Mouse (Mus musculus): ENCODE measurements at regions not wholly inside any gene's neighbourhood (a gene's known extent, or its start where the extent isn't known, plus 50 kb on each side); places are given as distances from the start of the nearest gene placed in this dataset.

- intact Hi-C loops (cut with DNase I): no loop called here
Observed at GRCm38 (mm10) chr1:187413881-187414280, 194.7 kb upstream of the Esrrg start.

DNA sequence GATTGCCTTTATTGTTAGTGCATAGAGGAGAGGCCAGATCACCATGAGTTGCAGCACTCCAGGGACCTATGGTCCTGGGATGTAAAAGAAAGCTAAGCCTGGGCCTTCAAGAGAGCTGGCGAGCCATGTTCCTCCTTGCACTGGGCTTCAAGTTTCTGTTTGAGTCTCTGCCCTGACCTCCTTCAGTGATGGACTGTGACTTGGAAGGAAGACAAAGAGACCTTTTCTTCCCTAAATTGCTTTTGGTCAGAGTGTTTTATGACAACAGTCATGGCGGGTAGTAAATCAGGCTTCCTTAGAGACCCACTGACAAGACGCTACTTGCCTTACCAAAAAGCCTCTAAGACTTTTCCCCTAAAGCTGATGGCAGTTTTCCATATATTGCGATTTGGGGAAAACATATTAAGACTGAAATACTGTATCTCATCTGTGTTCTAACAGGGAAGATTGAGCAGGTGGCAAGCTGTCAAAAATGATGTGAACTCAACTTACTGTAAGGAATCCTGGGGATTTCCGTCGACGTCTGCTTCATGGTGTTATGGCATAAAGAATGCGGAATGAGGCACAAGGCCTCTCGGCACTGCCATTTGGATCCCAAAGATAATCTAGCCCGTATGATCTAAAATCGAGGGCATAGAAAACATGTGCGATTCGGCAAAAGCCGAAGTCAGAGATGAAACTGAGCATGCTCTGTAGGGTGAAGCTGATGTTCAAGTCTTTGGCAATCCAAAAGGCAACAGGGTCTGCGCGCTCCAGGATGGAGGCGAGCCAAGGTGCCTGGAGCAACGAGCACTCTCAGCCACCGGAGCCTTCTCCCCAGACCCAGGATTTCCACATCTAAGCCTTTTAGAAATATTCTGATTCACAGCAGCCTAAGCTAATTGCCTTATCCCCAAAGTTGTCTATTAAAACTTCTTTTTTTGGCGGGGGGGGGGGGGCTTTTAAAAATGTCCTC lies 190.1 kb upstream of the Esrrg start:
- intact Hi-C loops (cut with DNase I): no loop called here

GRCm38 (mm10) chr1:187428536-187429215 lies 179.9 kb upstream of the Esrrg start:
- intact Hi-C loops (cut with DNase I): no loop called here

GRCm38 (mm10) chr1:187433716-187434634 lies 174.6 kb upstream of the Esrrg start:
- intact Hi-C loops (cut with DNase I): no loop called here

- intact Hi-C loops (cut with DNase I): no loop called here
Observed at GRCm38 (mm10) chr1:187439170-187439914, 169.2 kb upstream of the Esrrg start.

DNA sequence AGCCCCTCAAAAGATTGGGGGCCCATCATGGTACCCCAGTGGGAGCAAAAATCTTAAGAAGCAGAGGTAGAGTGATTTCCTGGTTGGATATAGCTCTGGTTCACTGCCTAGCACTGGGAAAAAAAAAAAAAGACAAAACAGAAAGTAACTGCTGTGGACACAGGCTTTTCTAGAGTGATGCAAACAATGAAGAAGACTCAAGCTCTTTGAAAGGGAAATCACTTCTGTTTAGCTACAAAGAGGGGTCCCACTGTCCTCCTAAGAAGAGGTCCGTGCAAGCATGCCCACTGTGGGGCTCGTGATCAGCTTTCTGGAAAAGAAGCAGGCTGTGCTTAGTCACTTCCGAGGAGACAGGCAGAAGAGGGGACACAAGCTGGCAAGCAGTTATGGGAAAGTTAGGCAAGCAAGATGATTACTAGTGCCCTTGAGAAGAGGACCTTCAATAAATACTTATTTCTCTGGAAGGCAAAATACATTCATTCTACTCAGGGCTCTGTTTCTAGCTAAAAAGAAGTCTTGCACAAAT lies 166.9 kb upstream of the Esrrg start:
- intact Hi-C loops (cut with DNase I): loop anchor here (10.0 kb wide), 2 partner anchors 233 to 307 kb away; no protein-coding TSS in a partner anchor

DNA sequence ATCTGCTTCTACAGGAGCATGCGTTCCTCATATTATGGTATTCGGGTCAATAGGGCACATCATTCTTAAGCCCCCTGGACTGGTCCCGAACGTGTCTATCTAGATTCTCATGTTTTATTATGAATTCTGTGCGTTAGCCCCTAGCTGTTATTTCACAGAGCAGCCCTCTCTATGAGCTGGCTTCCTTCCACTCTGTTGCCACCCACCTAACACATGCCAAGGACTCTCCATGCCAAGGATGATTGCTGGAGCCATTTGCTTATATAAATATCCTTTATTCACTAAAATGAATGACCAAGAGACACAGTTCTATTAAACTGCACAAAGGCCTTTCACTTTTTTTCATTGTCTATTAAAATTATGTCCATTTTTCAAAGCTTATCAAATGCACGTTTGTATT lies 162.1 kb upstream of the Esrrg start:
- intact Hi-C loops (cut with DNase I): loop anchor here (10.0 kb wide), 2 partner anchors 228 to 312 kb away; no protein-coding TSS in a partner anchor

- intact Hi-C loops (cut with DNase I): loop anchor here (10.0 kb wide), 2 partner anchors 227 to 313 kb away; no protein-coding TSS in a partner anchor
Observed at GRCm38 (mm10) chr1:187448173-187448572, 160.4 kb upstream of the Esrrg start.

GRCm38 (mm10) chr1:187450106-187450505 lies 158.5 kb upstream of the Esrrg start:
- intact Hi-C loops (cut with DNase I): loop anchor here (10.0 kb wide), 1 partner anchor 325 kb away; no protein-coding TSS in a partner anchor

- intact Hi-C loops (cut with DNase I): loop anchor here (2.0 to 10.0 kb wide), 2 partner anchors 323 to 521 kb away; no protein-coding TSS in a partner anchor
Observed at GRCm38 (mm10) chr1:187452189-187452588, 156.4 kb upstream of the Esrrg start.

GRCm38 (mm10) chr1:187454431-187454830 lies 154.2 kb upstream of the Esrrg start:
- intact Hi-C loops (cut with DNase I): loop anchor here (10.0 kb wide), 1 partner anchor 320 kb away; no protein-coding TSS in a partner anchor

GRCm38 (mm10) chr1:187484821-187485220 lies 123.8 kb upstream of the Esrrg start:
- intact Hi-C loops (cut with DNase I): no loop called here

DNA sequence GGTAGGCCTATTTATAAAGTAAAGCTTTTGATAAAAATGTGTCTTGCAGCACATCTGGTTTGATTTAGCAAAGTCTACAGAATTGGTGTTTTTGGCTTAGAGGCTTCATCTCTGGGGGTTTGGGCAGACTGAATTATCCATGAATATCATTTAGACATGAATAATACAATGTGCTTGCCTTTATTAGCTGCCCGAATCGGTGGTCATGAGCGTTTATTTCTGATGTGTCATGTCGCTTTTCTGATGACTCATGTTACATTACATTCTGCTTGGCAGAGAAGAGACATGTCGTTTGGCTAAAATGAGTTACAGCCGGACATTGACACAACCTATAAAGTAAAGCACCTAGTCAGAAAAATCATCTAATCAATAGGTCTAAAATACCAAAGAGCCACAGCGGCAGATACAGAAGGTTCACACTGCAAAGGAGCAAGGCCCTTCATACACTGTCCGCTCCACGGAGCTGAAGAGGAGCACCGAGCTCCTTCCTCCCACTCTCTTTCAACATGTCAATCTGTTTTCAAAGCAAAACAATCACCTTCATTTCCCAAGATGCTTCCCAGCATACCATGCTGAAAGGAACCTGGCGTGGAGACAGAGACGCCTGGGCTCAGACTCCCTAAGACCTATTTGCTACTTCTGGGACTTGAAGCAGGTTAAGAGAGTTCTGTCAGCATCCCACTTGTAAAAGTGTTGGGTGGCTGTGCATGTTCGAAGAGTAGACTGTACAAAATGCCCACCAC lies 120.5 kb upstream of the Esrrg start:
- intact Hi-C loops (cut with DNase I): no loop called here

DNA sequence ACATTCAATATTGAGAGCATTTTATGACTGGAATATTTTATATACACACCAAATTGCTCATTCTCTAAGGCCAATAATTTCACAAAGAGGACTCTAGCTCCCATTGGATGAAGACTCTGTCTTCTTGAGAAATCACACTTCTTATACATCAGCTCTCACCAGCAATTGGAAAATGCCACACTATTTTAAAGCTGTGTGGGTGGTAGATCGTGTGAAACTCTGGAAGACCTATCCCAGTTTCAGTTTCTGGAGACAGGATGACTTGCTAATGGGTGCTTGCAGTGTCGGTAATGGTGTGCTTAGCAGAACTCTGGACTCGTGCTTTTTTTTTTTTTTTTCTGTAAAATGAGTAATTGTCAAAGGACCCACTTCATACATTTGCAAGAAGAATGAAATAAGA lies 119.1 kb upstream of the Esrrg start:
- intact Hi-C loops (cut with DNase I): no loop called here

DNA sequence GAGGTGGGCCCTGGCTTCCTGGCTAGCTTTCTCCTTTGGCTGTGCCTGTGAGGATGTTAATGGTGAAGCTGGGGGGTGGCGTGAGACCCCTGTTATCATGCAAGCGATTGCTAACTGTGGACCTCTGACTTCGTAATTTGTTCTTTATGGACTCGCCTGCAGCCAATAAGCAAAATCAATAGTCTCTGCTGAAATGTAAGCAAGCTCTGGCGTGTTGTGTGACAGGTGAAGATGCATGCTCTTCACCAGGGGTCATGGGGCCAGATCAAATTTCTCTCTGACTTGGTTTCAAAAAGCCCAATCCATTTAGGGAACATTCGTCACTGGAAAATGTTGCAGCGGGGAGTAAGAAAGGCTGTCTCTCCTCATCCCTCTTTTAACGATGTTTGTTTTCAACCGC lies 103.2 kb upstream of the Esrrg start:
- intact Hi-C loops (cut with DNase I): no loop called here

GRCm38 (mm10) chr1:187507217-187507616 lies 101.4 kb upstream of the Esrrg start:
- intact Hi-C loops (cut with DNase I): no loop called here

DNA sequence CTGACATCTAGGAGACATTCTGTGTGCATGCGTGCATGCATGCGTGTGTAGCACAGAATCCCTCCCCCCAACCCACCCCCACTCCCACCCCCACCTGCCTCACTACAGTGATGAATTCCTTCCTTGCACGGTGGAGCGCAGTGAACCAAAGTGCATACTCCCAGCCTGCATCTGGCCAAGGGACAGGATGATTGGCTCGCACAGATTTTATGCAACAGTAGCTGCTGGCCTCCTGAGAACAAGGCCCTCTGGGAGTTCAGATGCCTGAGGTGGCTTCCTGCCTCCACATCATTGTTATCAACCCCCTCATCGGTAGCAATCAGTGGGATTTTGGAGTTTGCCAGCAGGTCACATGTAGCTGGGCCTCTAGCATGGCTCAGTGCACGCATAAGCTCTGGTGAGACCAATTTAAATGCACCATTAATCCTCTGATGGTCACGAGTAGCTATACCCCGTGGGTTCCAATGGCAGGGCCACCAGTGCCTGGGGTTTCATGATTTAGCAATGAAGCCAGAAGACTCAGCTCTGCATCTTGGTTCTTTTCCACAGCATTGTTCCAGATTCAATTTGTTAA lies 77.2 kb upstream of the Esrrg start:
- intact Hi-C loops (cut with DNase I): no loop called here

DNA sequence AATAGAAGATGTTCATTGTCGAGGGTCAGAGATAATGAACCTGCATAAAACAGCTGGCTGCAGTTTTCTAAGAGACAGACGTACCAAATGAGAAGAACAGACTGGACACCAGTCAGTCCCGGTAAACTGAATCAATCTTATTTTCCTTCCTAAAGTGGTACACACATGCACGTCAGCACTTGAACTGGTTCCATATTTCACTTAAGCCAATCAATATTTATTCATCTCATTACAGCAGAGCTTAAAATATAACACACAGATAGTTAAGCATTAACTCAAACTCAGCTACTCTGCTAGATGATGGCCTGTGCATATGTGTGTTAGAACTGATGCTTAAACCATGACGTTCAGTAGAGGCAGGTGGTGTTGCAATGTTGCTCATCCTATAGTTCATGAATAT lies 72.3 kb upstream of the Esrrg start:
- intact Hi-C loops (cut with DNase I): no loop called here

- intact Hi-C loops (cut with DNase I): no loop called here
Observed at GRCm38 (mm10) chr1:187556718-187557117, 51.9 kb upstream of the Esrrg start.

All from adrenal gland (tissue).